ENCODE assay signal across 27 mouse cellular contexts in genomic region chr6:143615361-143615760, GRCm38 (mm10).
A peak's percentile ranks its signal among the peaks of the same experiment; 100 is the strongest.
DNase-seq lines count a peak whose midpoint lies in the region; ATAC-seq and TF ChIP-seq lines count a peak whose summit lies in the region.
"Had no signal": no experiment of that assay in that cellular context is flagged by ENCODE, and none has a peak within 500 bp of the region (broad histone marks: within the 10 kb centered on the region; RNA-seq: fewer than 3 reads in every experiment).

No protein-coding gene starts in this region.

- H3K36me3 ChIP-seq in heart, embryonic 10.5 days: no peaks in the 10 kb centered on the region
- no peaks in the 10 kb centered on the region for H3K36me3 ChIP-seq in liver, postnatal 0 days (replicated peaks; ENCODE audit: insufficient read depth, low read length)
- H3K36me3 ChIP-seq: embryonic facial prominence, embryonic 12.5 days; embryonic facial prominence, embryonic 15.5 days; heart, embryonic 12.5 days; heart, embryonic 15.5 days; hindbrain, embryonic 10.5 days; hindbrain, embryonic 13.5 days; intestine, embryonic 15.5 days had no signal

- ATAC-seq in cerebellum, adult (ENCODE audit: insufficient number of reproducible peaks, low FRiP score, low TSS enrichment): no peak
- ATAC-seq in liver, postnatal 0 days: no peak
- ATAC-seq: forebrain, embryonic 13.5 days; forebrain, embryonic 16.5 days; hindbrain, embryonic 16.5 days; intestine, embryonic 15.5 days had no signal

- no peaks in the 10 kb centered on the region for H3K4me1 ChIP-seq in heart, embryonic 10.5 days
- H3K4me1 ChIP-seq in liver, postnatal 0 days (ENCODE audit: insufficient read depth): no peaks in the 10 kb centered on the region
- H3K4me1 ChIP-seq: embryonic facial prominence, embryonic 12.5 days; embryonic facial prominence, embryonic 15.5 days; heart, embryonic 12.5 days; heart, embryonic 15.5 days; intestine, embryonic 15.5 days had no signal

- no peak overlapping the region for H3K27ac ChIP-seq in heart, embryonic 10.5 days
- no peak overlapping the region for H3K27ac ChIP-seq in liver, postnatal 0 days (ENCODE audit: low read depth)
- H3K27ac ChIP-seq: embryonic facial prominence, embryonic 12.5 days; embryonic facial prominence, embryonic 15.5 days; forebrain, embryonic 13.5 days; heart, embryonic 15.5 days; hindbrain, embryonic 10.5 days; hindbrain, embryonic 13.5 days; intestine, embryonic 15.5 days had no signal

- DNase-seq in heart, adult 11 months: peak; percentile 88
- no peak for DNase-seq in heart, embryonic 10.5 days (ENCODE audit: low spot score)
- DNase-seq in ES-CJ7 (ENCODE audit: low read depth, low spot score): peak; percentile 62
- DNase-seq in adipocyte (ENCODE audit: low spot score): peak; percentile 54
- DNase-seq in liver, postnatal 0 days: no peak
- no peak for DNase-seq in spleen, postnatal 36 days (ENCODE audit: low spot score in 2 of 2)
- DNase-seq: adrenal gland, adult 8-10 months; adrenal gland, postnatal 25 days; B cell, adult 2 months; cerebellum, adult 18-20 months; cerebellum, adult 9-10 months; gastrocnemius, postnatal 10 days; gastrocnemius, postnatal 36 days; heart, postnatal 10 days; heart, postnatal 36 days had no signal

- TF ChIP-seq EP300 in liver, postnatal 0 days (IDR thresholded peaks at IDR 0.05; ENCODE audit: low read depth): no peak

- H3K9ac ChIP-seq in liver, postnatal 0 days (replicated peaks): no peak overlapping the region
- H3K9ac ChIP-seq: embryonic facial prominence, embryonic 12.5 days; embryonic facial prominence, embryonic 15.5 days; forebrain, embryonic 13.5 days; heart, embryonic 12.5 days; heart, embryonic 15.5 days; hindbrain, embryonic 13.5 days; intestine, embryonic 15.5 days had no signal

- H3K4me2 ChIP-seq in liver, postnatal 0 days (ENCODE audit: low read depth, low read length): no peak overlapping the region
- H3K4me2 ChIP-seq: embryonic facial prominence, embryonic 12.5 days; embryonic facial prominence, embryonic 15.5 days; forebrain, embryonic 13.5 days; heart, embryonic 12.5 days; heart, embryonic 15.5 days; hindbrain, embryonic 13.5 days; intestine, embryonic 15.5 days had no signal

- no peaks in the 10 kb centered on the region for H3K27me3 ChIP-seq in heart, embryonic 10.5 days (ENCODE audit: insufficient read depth, poor library complexity, severe bottlenecking)
- H3K27me3 ChIP-seq in liver, postnatal 0 days (ENCODE audit: insufficient read depth, low read length): no peaks in the 10 kb centered on the region
- H3K27me3 ChIP-seq: CH12.LX; embryonic facial prominence, embryonic 12.5 days; embryonic facial prominence, embryonic 15.5 days; forebrain, embryonic 13.5 days; heart, embryonic 12.5 days; heart, embryonic 15.5 days; hindbrain, embryonic 13.5 days; intestine, embryonic 15.5 days had no signal

- WGBS in heart, embryonic 10.5 days: 67% methylated on average over 8 of the region's 8 CpGs
- WGBS in liver, postnatal 0 days (ENCODE audit: insufficient replicate concordance): 75% methylated on average over 8 of the region's 8 CpGs

- no peak for TF ChIP-seq CTCF in liver, postnatal 0 days (IDR thresholded peaks at IDR 0.05; ENCODE audit: low read depth)

- H3K4me3 ChIP-seq in heart, embryonic 10.5 days: no peak overlapping the region
- no peak overlapping the region for H3K4me3 ChIP-seq in liver, postnatal 0 days (ENCODE audit: low read depth, low read length)
- H3K4me3 ChIP-seq: embryonic facial prominence, embryonic 12.5 days; embryonic facial prominence, embryonic 15.5 days; forebrain, embryonic 13.5 days; heart, embryonic 12.5 days; heart, embryonic 15.5 days; hindbrain, embryonic 10.5 days; hindbrain, embryonic 13.5 days; intestine, embryonic 15.5 days had no signal

- H3K9me3 ChIP-seq in heart, embryonic 10.5 days: no peaks in the 10 kb centered on the region
- H3K9me3 ChIP-seq in liver, postnatal 0 days (ENCODE audit: low read length): no peaks in the 10 kb centered on the region
- H3K9me3 ChIP-seq: embryonic facial prominence, embryonic 12.5 days; embryonic facial prominence, embryonic 15.5 days; forebrain, embryonic 13.5 days; heart, embryonic 12.5 days; heart, embryonic 15.5 days; hindbrain, embryonic 10.5 days; hindbrain, embryonic 13.5 days; intestine, embryonic 15.5 days had no signal

Comparison
In these comparisons a context has a peak if more than half of its experiments do, and no peak if none do; other contexts are left out.
1. DNase-seq: peak in heart, adult 11 months (single experiment), ES-CJ7 (single experiment) and adipocyte (single experiment); none in heart, embryonic 10.5 days (single experiment), liver, postnatal 0 days (single experiment) and spleen, postnatal 36 days (0 of 2).